Mouse (Mus musculus): Measurements from ENCODE around the gene Il1rap.

The Il1rap gene

DNA sequence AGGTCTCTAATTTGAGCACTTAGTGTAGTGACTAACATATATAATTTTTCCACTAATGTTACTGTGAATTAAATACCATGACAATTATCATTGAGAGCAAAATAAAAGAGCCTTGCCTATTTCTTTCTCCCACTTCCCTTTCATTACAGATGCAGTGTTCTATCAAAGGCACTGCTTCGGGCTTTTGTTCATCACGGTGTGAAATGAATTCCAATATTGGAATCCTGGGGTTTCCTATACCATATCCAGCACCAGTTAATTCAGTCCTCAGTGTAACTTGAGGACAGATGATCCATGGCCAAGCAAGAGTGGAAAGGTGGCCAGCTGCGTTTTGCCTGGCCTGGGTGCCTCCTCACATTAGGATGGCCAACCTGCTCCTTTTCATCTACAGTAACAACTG lies 151.1 kb downstream of the Il1rap start:
- DNase-seq = no peak

DNA sequence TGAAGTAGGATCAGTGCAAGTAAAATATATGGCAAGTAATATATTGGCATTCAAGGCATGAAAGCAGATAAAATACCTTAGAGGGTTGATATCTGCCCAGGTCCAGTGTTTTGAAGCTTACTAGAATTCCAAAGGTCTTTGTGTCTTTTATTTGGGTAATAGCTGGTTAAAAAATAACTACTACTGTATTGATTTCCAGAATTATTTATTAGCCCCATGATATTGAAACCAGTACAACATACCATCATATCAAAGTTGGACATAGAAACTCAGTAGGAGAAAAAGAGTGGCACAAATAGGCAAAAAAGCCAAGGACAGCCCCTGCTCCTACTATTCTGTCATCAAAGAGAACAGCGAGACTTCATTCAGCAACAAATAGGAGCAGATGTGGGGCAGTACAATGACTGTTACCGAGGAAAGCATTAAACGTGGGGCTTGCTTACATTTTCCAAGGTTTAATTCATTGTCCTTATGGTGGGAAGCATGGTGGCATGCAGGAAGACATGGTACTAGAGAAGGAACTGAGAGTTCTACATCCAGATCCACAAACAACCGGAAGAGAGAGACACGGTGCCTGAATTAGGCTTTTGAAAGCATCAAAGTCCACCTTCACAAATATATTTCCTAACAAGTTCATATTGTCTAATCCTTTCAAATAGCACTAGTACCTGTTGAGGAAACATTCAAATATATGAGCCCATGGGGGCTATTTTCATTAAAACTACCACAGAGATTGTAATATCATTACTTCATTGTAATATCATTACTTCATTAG lies 174.1 kb downstream of the Il1rap start:
- no peak for DNase-seq

DNA sequence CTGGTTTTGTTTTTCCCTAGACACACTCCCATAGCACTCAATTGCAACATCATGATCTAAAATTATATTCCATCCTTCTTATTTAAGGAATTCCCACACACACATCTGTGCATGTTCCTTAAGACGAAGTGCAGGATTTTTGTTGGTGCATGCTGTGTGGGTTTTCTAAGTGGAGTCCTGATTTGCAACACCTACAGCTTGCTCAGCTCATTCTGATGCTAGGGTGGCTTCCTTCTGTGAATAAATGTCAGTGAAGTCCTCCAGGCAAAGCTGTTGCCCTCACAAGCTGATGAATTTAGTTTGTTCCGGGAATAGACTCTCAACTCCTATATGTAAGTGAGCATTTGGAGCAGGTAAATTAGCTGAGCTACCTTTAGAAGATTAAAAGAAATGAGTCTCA lies 194.5 kb downstream of the Il1rap start:
- DNase-seq = no peak

- DNase-seq = no peak
Measured at GRCm38 (mm10) chr16:26777132-26777531, 195.6 kb downstream of the Il1rap start.

All from kidney, adult 11 months (tissue).